Mouse (Mus musculus): ENCODE measurements around the gene Ccr10.

Ccr10 gene

GRCm38 (mm10) chr11:101174851-101175628, at the start of gene Ccr10:
Gene Ccr10 (minus strand): TSS chr11:101175443.
- DNase-seq (ENCODE audit: low read depth): no peak

GRCm38 (mm10) chr11:101224337-101224736, 49.1 kb upstream of the Ccr10 start:
- no peak for DNase-seq (ENCODE audit: low read depth)

GRCm38 (mm10) chr11:101221306-101221986, 46.2 kb upstream of the Ccr10 start:
- DNase-seq (ENCODE audit: low read depth): no peak

GRCm38 (mm10) chr11:101220853-101221252, 45.6 kb upstream of the Ccr10 start:
- no peak for DNase-seq (ENCODE audit: low read depth)

- no peak for DNase-seq (ENCODE audit: low read depth)
Observed at GRCm38 (mm10) chr11:101218436-101219055, 43.3 kb upstream of the Ccr10 start.

- DNase-seq (ENCODE audit: low read depth): no peak
Observed at GRCm38 (mm10) chr11:101216936-101217335, 41.7 kb upstream of the Ccr10 start.

GRCm38 (mm10) chr11:101211970-101212369, 36.7 kb upstream of the Ccr10 start:
- DNase-seq (ENCODE audit: low read depth): peak; percentile 72

- DNase-seq (ENCODE audit: low read depth): peak; percentile 38
Observed at GRCm38 (mm10) chr11:101200986-101201385, 25.7 kb upstream of the Ccr10 start.

GRCm38 (mm10) chr11:101199555-101199954, 24.3 kb upstream of the Ccr10 start:
- DNase-seq (ENCODE audit: low read depth): no peak

- DNase-seq (ENCODE audit: low read depth): no peak
Observed at GRCm38 (mm10) chr11:101196175-101196574, 20.9 kb upstream of the Ccr10 start.

- no peak for DNase-seq (ENCODE audit: low read depth)
Observed at GRCm38 (mm10) chr11:101195571-101195970, 20.3 kb upstream of the Ccr10 start.

GRCm38 (mm10) chr11:101195101-101195500, 19.9 kb upstream of the Ccr10 start:
- no peak for DNase-seq (ENCODE audit: low read depth)

- no peak for DNase-seq (ENCODE audit: low read depth)
Observed at GRCm38 (mm10) chr11:101194643-101195042, 19.4 kb upstream of the Ccr10 start.

GRCm38 (mm10) chr11:101194137-101194536, 18.9 kb upstream of the Ccr10 start:
- DNase-seq (ENCODE audit: low read depth): no peak

GRCm38 (mm10) chr11:101193076-101193475, 17.8 kb upstream of the Ccr10 start:
- no peak for DNase-seq (ENCODE audit: low read depth)

- no peak for DNase-seq (ENCODE audit: low read depth)
Observed at GRCm38 (mm10) chr11:101192646-101193045, 17.4 kb upstream of the Ccr10 start.

GRCm38 (mm10) chr11:101191919-101192470, 16.8 kb upstream of the Ccr10 start:
- no peak for DNase-seq (ENCODE audit: low read depth)

- DNase-seq (ENCODE audit: low read depth): no peak
Observed at GRCm38 (mm10) chr11:101190913-101191907, 16.0 kb upstream of the Ccr10 start.

- DNase-seq (ENCODE audit: low read depth): no peak
Observed at GRCm38 (mm10) chr11:101190181-101190912, 15.1 kb upstream of the Ccr10 start.

GRCm38 (mm10) chr11:101189495-101190180, 14.4 kb upstream of the Ccr10 start:
- DNase-seq (ENCODE audit: low read depth): no peak
